Comparison of ENCODE assay signal across 1 mouse cellular context in the genomic region with DNA sequence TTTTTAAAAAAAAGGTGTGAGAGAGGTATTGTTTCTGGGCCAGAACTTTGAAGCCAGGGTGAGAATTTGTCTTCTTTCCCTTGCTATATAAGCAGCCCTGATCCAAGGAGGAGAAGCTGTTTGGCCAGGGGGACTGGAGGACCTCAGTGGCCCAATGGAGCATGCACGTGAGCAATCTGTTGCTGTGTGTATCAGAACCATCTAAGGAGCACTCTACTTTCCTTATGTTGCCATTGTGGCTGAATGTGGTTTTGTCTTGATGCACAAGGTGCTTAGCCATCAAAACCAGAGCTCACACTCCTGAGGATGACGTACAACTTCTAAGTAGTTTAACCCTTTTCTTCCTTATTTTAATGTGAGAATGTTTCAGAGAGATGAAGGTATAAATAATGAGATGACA.
A peak's percentile ranks its signal among the peaks of the same experiment; 100 is the strongest.
TF ChIP-seq lines count a peak whose summit lies in the region.

No protein-coding gene starts in this region.

TF ChIP-seq in MEL, 35 proteins besides CTCF, POLR2A, EP300 and RAD21:
- peak; percentile 80 for TF ChIP-seq BHLHE40 (IDR thresholded peaks at IDR 0.05; ENCODE audit: borderline replicate concordance, low read depth, low read length)
- no peak for TF ChIP-seq ZC3H11A (IDR thresholded peaks at IDR 0.05; ENCODE audit: low read depth, low read length)
